Mouse (Mus musculus) heart, adult 9 months (tissue): ENCODE data around the gene Mef2d.

Source experiments
- DNase-seq, 2 experiments: peaks; one replicate each; pipeline ENCODE4 v3.0.0; 2022; ENCODE audit warnings: low spot score in 2 of 2

The Mef2d gene

DNA sequence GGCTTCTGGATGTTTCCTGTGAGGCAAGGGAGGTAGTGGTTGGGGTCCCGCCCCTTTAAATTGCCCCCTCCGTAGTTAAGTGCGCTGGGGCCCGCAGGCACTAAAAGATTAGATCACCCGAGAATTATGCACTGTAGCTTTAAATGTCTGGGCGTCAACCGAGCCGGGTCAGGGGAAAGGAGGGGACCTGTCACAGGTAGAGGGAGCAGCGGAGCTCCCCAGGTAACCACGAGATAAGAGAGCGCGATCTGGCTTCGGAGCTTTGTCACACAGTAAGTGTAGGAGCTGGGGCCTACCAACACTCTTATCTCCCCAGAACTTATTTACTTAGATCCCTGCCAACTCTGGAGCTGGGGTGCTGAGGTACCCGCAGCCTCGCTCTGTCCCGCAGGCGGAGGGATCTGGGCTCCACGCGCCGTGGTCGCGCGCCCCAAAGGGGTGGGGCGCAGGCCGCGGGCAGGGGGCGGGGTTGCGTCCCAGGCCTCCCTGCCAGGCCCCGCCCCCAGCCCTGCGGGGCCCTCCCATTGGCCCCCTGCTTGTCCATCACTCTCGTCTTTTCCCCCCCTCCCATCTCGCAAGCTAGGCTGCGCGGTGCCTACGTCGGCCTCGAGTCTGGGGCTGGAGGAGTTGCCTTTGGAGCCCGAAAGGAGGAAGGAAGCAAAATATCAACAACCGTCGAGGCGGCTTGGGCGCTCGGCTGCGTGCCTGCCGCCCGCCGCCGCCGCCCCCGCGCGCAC, at the start of gene Mef2d:
Gene Mef2d (plus strand): TSS at position 586 of the 737 bp plus-strand sequence.
- peak; percentile 95 to 96 for DNase-seq

DNA sequence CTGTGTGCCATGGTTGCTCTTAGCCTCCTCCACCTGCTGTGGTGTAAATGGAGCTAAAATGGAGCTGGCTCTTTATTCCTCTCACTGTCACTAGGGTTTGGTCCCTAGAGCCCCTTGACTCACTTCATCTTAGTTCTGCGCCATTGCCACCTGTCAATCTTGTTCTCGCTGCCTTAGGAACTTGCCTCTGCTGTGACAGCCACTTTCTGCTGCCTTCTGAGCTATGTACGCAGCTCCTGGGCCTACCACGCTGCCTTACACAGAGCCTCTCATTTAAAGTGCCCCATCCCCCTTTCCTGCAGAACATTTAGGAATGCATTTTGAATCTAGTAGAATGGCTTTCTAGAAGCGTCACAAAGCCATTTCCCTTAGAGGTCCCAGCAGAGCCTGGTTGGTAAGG, 48.0 kb upstream of the Mef2d start:
- no peak for DNase-seq

GRCm38 (mm10) chr3:88097666-88098065, 44.5 kb upstream of the Mef2d start:
- DNase-seq: no peak

- no peak for DNase-seq
These were observed 41.9 kb upstream of the Mef2d start for GRCm38 (mm10) chr3:88100251-88100650.

GRCm38 (mm10) chr3:88101736-88102135, 40.4 kb upstream of the Mef2d start:
- DNase-seq: no peak

DNA sequence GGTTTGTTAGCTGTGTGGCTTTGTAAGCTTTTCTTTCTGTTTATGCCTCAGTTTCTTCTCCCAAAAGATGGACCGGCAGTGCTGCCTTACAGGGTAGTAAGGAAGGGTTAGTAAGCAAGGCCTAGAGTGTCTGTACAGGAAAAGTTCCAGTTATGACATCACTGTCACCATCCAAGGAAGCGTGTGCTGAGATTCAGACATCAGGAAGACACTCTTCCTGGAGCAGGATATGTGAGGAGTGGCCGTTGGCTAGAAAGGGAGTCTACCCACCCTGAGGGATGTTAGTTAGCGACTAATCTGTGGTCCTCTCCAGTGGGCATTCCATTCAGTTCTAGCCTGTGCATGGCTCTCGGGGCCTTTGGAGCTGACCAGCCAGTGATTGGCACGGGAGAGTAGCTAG, 40.0 kb upstream of the Mef2d start:
- DNase-seq: peak in 1 of 2 experiments; percentile 11

DNA sequence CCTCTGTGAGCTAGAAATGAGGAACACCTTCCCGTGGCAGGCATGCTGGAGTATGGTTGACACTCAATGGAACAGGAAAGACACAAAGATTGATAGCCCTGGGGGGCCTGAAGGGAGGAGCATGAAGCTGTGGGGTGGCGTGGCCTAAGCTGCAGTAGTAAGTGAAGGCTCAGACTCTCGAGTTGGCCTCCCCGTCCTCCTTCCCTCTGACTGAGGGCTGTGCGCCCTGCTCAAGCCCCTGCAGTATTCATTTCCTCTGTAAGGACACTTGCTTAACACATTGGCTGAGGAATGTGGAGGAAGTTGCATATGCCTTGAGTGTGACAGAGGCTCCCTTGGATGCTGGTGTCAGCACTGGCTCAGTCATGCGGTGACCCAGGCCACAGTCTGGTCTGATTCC, 39.6 kb upstream of the Mef2d start:
- peak in 1 of 2 experiments; percentile 39 for DNase-seq

DNA sequence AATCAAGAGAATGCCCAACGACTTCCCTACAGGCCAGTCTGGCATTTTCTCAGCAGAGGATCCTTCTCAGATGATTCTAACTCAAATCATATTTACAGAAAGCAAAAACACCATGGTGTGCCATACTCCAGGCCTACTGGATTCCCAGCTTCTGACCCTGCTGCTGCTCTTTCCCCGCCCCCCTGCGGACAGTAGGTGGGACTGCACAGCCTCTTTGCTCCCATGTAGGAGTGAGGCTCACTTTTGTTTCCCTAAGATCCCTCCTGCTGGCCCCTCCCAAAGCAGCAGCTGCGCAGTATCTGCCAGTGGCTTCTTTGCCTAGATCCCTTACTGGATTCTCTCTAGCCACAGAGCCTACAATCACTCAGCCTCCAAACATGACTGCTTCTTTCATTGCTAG, 36.0 kb upstream of the Mef2d start:
- DNase-seq: no peak

GRCm38 (mm10) chr3:88109126-88109525, 33.0 kb upstream of the Mef2d start:
- DNase-seq: no peak

GRCm38 (mm10) chr3:88114396-88114795, 27.8 kb upstream of the Mef2d start:
- DNase-seq: no peak

DNA sequence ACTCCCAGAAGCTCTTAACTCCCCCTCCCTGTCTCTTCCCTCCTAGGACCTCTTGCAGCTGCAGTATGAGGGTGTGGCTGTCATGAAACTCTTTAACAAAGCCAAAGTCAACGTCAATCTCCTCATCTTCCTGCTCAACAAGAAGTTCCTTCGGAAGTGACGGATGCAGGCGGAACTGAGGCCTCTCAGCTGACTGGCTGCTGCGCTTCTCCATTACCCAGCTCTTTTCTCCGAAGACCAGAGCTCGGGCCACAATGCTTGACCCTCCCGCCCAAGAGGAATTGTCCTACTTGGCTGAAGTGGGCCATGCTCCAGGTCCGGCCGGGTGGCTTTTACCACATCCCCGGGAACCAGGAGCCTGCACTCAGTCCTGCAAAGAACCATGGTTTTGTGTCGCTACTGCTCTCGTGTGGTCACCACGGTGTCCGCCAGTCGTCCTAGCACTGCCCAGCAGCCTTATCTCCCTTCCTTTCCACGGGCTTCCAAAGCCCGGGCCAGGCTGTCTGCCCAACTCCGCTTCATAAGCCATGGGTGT, 22.0 kb upstream of the Mef2d start:
- peak; percentile 70 to 85 for DNase-seq

DNA sequence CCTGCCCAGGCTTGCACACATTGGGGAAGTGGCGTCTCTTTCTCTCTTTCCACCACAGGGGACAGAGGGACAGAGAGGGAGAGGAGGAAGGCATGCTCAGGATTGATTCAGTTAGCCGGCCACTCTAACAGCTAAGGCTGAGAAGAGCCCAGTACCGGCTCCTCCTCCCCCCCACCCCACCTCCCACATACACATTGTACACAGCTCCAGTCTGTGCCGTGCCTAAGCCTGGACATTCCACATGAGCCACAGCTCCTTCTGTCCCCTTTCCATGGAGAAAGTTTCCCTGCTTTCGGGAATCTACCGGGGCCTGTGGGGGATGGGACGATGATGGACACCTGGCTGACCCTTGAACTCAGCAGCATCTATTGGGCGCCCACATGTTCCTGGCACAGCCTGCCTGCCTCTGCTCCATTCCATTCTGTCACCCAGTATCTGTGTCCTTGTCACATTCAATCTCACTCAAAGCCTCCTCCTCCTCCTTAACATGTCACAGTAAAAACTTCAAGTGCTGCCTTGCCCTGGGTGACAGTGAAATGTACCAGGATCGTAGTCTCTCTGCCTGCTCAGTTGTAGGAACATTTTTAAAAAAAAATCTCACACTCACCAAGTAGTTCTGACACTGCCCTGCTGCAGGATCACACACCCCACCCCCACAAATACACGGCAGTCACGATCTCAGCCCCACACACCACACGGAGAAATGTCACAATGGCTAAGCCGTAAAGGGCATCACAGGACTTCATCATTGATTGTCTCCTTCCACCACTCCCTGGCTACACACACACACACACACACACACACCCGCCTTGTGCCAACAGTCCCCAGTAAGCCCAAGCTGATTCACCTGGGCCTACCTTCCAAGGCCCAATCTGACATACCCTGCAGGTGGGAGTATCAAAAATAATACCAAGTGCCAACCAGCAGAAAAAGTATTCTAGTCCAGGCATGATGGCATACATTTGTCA, 20.7 kb upstream of the Mef2d start:
- no peak for DNase-seq

DNA sequence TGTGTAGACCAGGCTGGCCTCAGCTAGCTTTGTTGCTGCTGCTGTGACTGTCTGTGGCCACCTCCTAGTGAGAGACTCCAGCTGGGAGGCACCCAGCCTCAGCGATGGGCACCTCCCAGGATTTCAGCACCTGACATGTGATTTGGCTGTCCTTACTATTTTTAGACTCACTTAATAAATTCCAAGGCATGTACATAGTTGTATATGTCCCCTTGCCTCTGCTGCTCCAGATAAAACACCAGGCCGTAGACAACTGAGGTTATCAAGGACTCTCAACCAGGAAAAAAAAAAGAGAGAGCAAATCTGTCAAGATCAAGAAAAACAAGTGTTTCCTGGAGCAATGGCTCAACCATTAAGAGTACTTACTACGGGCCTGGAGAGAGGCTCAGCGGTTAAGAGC, 17.0 kb upstream of the Mef2d start:
- no peak for DNase-seq

- no peak for DNase-seq
These were observed 16.0 kb upstream of the Mef2d start for GRCm38 (mm10) chr3:88126181-88126580.

GRCm38 (mm10) chr3:88127636-88128035, 14.5 kb upstream of the Mef2d start:
- DNase-seq: no peak

- DNase-seq: no peak
These were observed 14.1 kb upstream of the Mef2d start for GRCm38 (mm10) chr3:88128056-88128455.

DNA sequence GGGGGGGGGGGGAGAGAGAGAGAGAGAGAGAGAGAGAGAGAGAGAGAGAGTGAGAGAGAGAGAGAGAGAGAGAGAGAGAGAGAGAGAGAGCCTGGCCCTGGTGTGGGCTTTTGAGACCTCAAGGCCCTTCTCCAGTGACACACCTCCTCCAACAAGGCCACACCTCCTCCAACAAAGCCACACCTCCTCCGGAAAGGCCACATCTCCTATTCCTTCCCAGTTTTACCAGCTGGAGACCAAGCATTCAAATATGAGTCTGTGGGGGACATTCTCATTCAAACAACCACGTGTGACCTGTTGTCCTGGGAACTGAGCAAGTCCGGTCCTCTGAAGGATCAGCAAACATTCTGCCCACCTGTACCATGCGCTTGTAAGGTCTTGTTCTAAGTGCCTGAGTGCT, 13.2 kb upstream of the Mef2d start:
- DNase-seq: no peak

- no peak for DNase-seq
These were observed 11.1 kb upstream of the Mef2d start for GRCm38 (mm10) chr3:88131071-88131470.

- no peak for DNase-seq
These were observed 9.7 kb upstream of the Mef2d start for GRCm38 (mm10) chr3:88132492-88132891.

GRCm38 (mm10) chr3:88133187-88133771, 8.9 kb upstream of the Mef2d start:
- DNase-seq: peak; percentile 80 to 84

DNA sequence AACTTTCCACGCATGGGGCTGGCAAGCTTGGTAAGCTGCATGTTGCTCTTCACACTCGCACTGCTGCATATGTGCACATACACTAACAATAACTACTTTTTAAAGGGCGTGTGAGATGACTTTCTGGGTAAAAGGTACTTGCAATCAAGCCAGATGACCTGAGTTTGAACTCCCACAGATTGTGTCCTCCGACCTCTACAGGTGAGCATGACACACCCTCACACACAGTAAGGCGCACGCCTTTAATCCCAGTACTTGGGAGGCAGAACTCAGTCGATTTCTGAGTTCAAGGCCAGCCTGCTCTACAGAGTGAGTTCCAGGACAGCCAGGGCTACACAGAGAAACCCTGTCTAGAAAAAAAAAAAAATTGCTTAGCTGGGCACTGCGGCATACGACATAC, 5.8 kb upstream of the Mef2d start:
- no peak for DNase-seq

DNA sequence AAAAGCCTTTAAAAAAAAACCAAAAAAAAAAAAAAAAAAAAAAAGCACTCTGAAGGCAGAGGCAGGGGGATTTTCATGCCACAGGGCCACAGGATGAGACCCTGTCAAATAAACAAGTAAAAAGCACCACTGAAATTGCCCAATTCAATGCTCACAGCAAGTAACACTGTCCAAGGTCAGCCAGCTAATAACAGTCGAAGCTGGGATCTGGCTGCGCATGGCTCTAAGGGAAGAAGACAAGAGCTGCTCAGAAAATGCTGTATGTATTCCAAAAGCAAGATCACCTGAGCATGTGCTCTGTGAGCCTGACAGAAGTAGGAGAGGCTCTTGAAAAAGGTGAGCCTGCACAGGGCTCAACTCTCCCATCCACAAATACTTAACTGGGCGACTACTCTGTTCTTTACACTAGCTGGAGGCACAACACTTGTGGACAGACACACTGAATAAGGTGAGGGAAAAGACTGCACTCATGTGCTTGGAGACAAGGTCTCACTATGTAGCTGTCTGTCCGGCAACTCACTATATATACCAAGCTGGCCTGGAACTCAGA, 5.2 kb upstream of the Mef2d start:
- no peak for DNase-seq
